Mouse (Mus musculus) hindbrain, embryonic 12.5 days (tissue): Measurements from ENCODE around the gene Kat6b. TPM values are rescaled to one million over a fixed set of nuclear protein-coding genes. Genes with fewer than 3 reads are reported as not detected.
"Not testable (repeated sequence)": the region's sequence is repeated elsewhere in the genome, so short reads cannot be mapped to it uniquely, and the experiment has no call there.

ENCODE experiments used
- ATAC-seq: fragments of 200-750 bp; cut with Nextera tagmentation; 2 replicates; pipeline ENCODE4 v1.8.0; 2017; ENCODE audit warnings: moderate TSS enrichment; ENCODE audit not compliant: low FRiP score
- H3K27ac ChIP-seq: fragments of 300-500 bp; sonication (generic); 2 replicates; pipeline ENCODE4 v1.5.1; 2016; ENCODE audit warnings: mild to moderate bottlenecking
- H3K27me3 ChIP-seq: fragments of 300-500 bp; sonication (generic); 2 replicates; pipeline ENCODE4 v1.6.1; 2016; ENCODE audit warnings: mild to moderate bottlenecking
- H3K36me3 ChIP-seq: fragments of 300-500 bp; sonication (generic); 2 replicates; pipeline ENCODE4 v1.6.1; 2016; ENCODE audit warnings: mild to moderate bottlenecking
- H3K4me1 ChIP-seq: fragments of 300-500 bp; sonication (generic); 2 replicates; pipeline ENCODE4 v1.6.1; 2016
- H3K4me2 ChIP-seq: fragments of 300-500 bp; sonication (generic); replicated peaks from 2 replicates; pipeline ENCODE4 v1.6.1; 2016; ENCODE audit warnings: mild to moderate bottlenecking
- H3K4me3 ChIP-seq: fragments of 300-500 bp; sonication (generic); 2 replicates; pipeline ENCODE4 v1.5.1; 2016; ENCODE audit warnings: mild to moderate bottlenecking
- H3K9ac ChIP-seq: fragments of 300-500 bp; sonication (generic); 2 replicates; pipeline ENCODE4 v1.6.1; 2016; ENCODE audit warnings: mild to moderate bottlenecking, moderate library complexity
- H3K9me3 ChIP-seq: fragments of 300-500 bp; sonication (generic); replicated peaks from 2 replicates; pipeline ENCODE4 v1.6.1; 2016; ENCODE audit warnings: mild to moderate bottlenecking
- WGBS: fragments of 180-500 bp; shearing (Covaris S2); methylation state at CpG from one replicate; pipeline ENCODE4 v1.1.7; 2016; 5-methylcytosine and 5-hydroxymethylcytosine counted together
- polyA plus RNA-seq: library from polyadenylated mRNA; unstranded; fragments of >200 nt; fragmentation: Nextera tagmentation; extraction: Ambion mirVana; gene quantifications from 2 replicates; pipeline ENCODE4 v1.2.1, GENCODE M21; 2016

Gene Kat6b
- polyA plus RNA-seq, 1 experiment from 2014 or later = 27.1 TPM

GRCm38 (mm10) chr14:21509111-21509905 is 28.1 kb downstream of the Kat6b start:
- Histone ChIP-seq H3K36me3 (no peaks in the 10 kb centered on the region), H3K9ac (no peak overlapping the region), H3K27ac (no peak overlapping the region), H3K4me2 (no peak overlapping the region), H3K9me3 (no peaks in the 10 kb centered on the region), H3K4me3 (no peak overlapping the region), H3K27me3 (no peaks in the 10 kb centered on the region), H3K4me1 (no peaks in the 10 kb centered on the region; the same call in 1 of the 2 replicates)
- ATAC-seq = no peak
- WGBS = 80% methylated on average over 3 of the region's 3 CpGs

DNA sequence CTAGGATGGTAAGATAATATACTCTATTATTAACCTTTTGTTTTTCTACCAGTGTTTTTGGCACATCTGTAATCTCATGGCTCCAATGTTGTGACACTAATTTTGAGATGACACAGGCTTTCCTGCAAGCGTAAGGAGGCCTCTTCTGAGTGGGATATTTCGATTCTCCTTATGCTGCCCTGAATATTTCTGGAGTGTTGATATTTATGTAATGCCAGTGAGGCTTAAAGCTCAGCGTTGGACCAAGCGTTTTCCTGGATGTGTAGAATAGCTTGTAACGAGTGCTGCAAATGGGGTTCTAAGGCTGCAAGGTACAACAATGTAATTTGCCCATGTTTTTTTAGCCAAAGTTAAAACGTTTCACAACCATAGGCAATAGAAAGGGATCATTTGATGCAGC is 30.2 kb downstream of the Kat6b start:
- H3K36me3 ChIP-seq = peaks cover 6% of the 10 kb centered on the region
- H3K27me3 ChIP-seq = no peaks in the 10 kb centered on the region
- no peak overlapping the region for H3K27ac ChIP-seq
- H3K4me1 ChIP-seq = no peaks in the 10 kb centered on the region; the same call in 1 of the 2 replicates
- no peak overlapping the region for H3K9ac ChIP-seq
- no peak overlapping the region for H3K4me3 ChIP-seq
- no peak overlapping the region for H3K4me2 ChIP-seq
- WGBS = 92% methylated on average over 6 of the region's 6 CpGs
- no peak for ATAC-seq
- H3K9me3 ChIP-seq = no peaks in the 10 kb centered on the region

DNA sequence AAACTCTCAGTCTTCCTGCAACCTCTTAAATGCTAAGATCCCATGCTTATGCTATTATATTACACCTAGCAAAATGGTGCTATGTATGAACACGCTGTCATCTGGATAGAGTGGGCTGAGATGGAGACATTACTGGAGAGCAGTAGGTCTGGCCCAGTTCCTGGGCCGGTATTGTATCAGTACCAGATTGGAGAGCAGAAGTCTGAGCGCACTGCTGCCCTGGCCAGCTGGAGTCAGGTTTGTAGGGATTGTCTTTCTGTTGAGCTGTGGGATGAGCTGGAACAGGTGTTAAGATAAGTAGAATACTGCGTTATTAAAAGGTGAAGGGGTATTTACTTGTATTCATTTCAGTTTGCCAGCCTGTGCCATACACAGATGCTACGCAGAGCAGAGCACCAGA is 34.3 kb downstream of the Kat6b start:
- Histone ChIP-seq H3K9me3 (no peaks in the 10 kb centered on the region), H3K4me1 (0 out of 2 replicates have a peak, but pooled peaks cover 1% of the 10 kb centered on the region), H3K4me2 (no peak overlapping the region), H3K9ac (no peak overlapping the region), H3K27ac (no peak overlapping the region), H3K36me3 (peaks cover 28% of the 10 kb centered on the region), H3K27me3 (no peaks in the 10 kb centered on the region), H3K4me3 (no peak overlapping the region)
- ATAC-seq = no peak
- WGBS = 94% methylated on average over 5 of the region's 5 CpGs

DNA sequence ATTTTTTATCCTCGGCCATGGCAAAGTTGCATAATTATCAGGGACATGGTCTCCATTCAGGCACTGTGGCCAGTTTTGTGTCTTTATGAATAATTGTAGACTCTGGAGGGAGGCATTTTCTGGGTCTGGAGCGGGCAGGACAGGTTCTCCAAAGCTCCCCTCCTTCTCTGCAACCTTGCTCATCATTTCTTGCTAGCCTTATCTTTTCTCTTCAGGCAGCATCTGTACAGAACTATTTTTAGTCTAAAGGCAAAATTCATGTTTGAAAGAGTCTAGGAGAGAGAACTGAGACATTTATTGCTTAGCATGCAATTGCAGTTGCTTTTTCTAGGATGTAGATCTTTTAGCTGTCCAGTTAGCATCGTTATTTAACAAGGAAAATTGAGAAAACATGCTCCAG is 38.1 kb downstream of the Kat6b start:
- Histone ChIP-seq H3K27ac (no peak overlapping the region), H3K27me3 (no peaks in the 10 kb centered on the region), H3K4me1 (peaks cover 19% of the 10 kb centered on the region), H3K9ac (no peak overlapping the region), H3K4me3 (no peak overlapping the region), H3K4me2 (no peak overlapping the region), H3K9me3 (no peaks in the 10 kb centered on the region), H3K36me3 (peaks cover 28% of the 10 kb centered on the region)
- ATAC-seq = no peak
- 94% methylated on average over 3 of the region's 3 CpGs for WGBS

- 94% methylated on average over 7 of the region's 7 CpGs for WGBS
- H3K4me1 ChIP-seq = peaks cover 20% of the 10 kb centered on the region
- H3K36me3 ChIP-seq = peaks cover 26% of the 10 kb centered on the region
- H3K27me3 ChIP-seq = no peaks in the 10 kb centered on the region
- ATAC-seq = no peak
- no peak overlapping the region for H3K4me2 ChIP-seq
- H3K4me3 ChIP-seq = no peak overlapping the region
- H3K27ac ChIP-seq = no peak overlapping the region
- no peak overlapping the region for H3K9ac ChIP-seq
- no peaks in the 10 kb centered on the region for H3K9me3 ChIP-seq
Observed at GRCm38 (mm10) chr14:21520496-21520895, 39.3 kb downstream of the Kat6b start.

GRCm38 (mm10) chr14:21521496-21521895 is 40.3 kb downstream of the Kat6b start:
- H3K36me3 ChIP-seq = peaks cover 22% of the 10 kb centered on the region
- not testable (repeated sequence) for H3K27me3 ChIP-seq, H3K4me2 ChIP-seq, H3K9me3 ChIP-seq, H3K4me3 ChIP-seq, ATAC-seq, H3K9ac ChIP-seq, H3K27ac ChIP-seq
- WGBS = 86% methylated on average over 4 of the region's 4 CpGs
- peaks cover 25% of the 10 kb centered on the region for H3K4me1 ChIP-seq

- Histone ChIP-seq H3K4me2 (no peak overlapping the region), H3K27ac (no peak overlapping the region), H3K36me3 (peaks cover 12% of the 10 kb centered on the region), H3K9ac (no peak overlapping the region), H3K9me3 (no peaks in the 10 kb centered on the region), H3K4me1 (peaks cover 26% of the 10 kb centered on the region), H3K27me3 (no peaks in the 10 kb centered on the region), H3K4me3 (no peak overlapping the region)
- ATAC-seq = no peak
- 91% methylated on average over 16 of the region's 16 CpGs for WGBS
Observed at GRCm38 (mm10) chr14:21522312-21522978, 41.2 kb downstream of the Kat6b start.

GRCm38 (mm10) chr14:21523234-21523633 is 42.0 kb downstream of the Kat6b start:
- H3K9me3 ChIP-seq = no peaks in the 10 kb centered on the region
- no peaks in the 10 kb centered on the region for H3K27me3 ChIP-seq
- no peak for ATAC-seq
- H3K4me2 ChIP-seq = no peak overlapping the region
- H3K9ac ChIP-seq = no peak overlapping the region
- H3K27ac ChIP-seq = no peak overlapping the region
- H3K4me3 ChIP-seq = no peak overlapping the region
- H3K36me3 ChIP-seq = 0 out of 2 replicates have a peak, but pooled peaks cover 6% of the 10 kb centered on the region
- WGBS = 69% methylated on average over 9 of the region's 9 CpGs
- H3K4me1 ChIP-seq = peaks cover 30% of the 10 kb centered on the region

GRCm38 (mm10) chr14:21523851-21524441 is 42.7 kb downstream of the Kat6b start:
- H3K9me3 ChIP-seq = no peaks in the 10 kb centered on the region
- H3K27ac ChIP-seq = 0 out of 2 replicates have a peak overlapping the region, but pooled peaks have one; percentile 5
- peaks cover 34% of the 10 kb centered on the region for H3K4me1 ChIP-seq
- WGBS = 48% methylated on average over 3 of the region's 3 CpGs
- H3K36me3 ChIP-seq = 0 out of 2 replicates have a peak, but pooled peaks cover 4% of the 10 kb centered on the region
- H3K4me3 ChIP-seq = no peak overlapping the region
- H3K4me2 ChIP-seq = no peak overlapping the region
- ATAC-seq = no peak
- no peak overlapping the region for H3K9ac ChIP-seq
- H3K27me3 ChIP-seq = no peaks in the 10 kb centered on the region

DNA sequence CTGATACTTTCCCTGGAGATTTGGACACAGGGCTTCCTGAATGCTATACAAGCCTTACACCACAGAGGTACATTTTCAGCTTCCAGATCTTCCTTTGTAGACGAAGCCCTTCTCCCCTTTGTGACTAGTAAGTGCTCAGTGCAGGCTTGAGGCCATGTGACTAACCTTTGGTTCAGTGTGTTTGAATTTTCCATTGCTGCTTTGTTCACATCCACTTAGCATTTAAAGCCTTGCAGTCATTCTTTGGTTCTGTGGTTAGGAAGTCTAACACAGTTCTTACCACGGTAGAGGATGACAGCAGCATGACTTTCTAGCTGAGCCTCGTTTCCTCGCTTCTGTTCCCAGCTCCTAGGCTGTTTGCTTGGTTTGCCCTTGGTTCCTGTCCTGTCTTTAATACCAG is 44.4 kb downstream of the Kat6b start:
- no peak overlapping the region for H3K27ac ChIP-seq
- H3K4me2 ChIP-seq = no peak overlapping the region
- no peaks in the 10 kb centered on the region for H3K27me3 ChIP-seq
- 75% methylated on average over 4 of the region's 4 CpGs for WGBS
- no peaks in the 10 kb centered on the region for H3K9me3 ChIP-seq
- H3K4me3 ChIP-seq = no peak overlapping the region
- H3K9ac ChIP-seq = no peak overlapping the region
- H3K4me1 ChIP-seq = peaks cover 31% of the 10 kb centered on the region
- no peak for ATAC-seq
- H3K36me3 ChIP-seq = no peaks in the 10 kb centered on the region

GRCm38 (mm10) chr14:21533566-21533965 is 52.3 kb downstream of the Kat6b start:
- no peak overlapping the region for H3K9ac ChIP-seq
- ATAC-seq = no peak
- no peaks in the 10 kb centered on the region for H3K36me3 ChIP-seq
- H3K27me3 ChIP-seq = no peaks in the 10 kb centered on the region
- H3K9me3 ChIP-seq = no peaks in the 10 kb centered on the region
- peaks cover 24% of the 10 kb centered on the region for H3K4me1 ChIP-seq
- H3K27ac ChIP-seq = no peak overlapping the region
- WGBS = 71% methylated on average over 4 of the region's 4 CpGs
- H3K4me2 ChIP-seq = no peak overlapping the region
- H3K4me3 ChIP-seq = no peak overlapping the region

DNA sequence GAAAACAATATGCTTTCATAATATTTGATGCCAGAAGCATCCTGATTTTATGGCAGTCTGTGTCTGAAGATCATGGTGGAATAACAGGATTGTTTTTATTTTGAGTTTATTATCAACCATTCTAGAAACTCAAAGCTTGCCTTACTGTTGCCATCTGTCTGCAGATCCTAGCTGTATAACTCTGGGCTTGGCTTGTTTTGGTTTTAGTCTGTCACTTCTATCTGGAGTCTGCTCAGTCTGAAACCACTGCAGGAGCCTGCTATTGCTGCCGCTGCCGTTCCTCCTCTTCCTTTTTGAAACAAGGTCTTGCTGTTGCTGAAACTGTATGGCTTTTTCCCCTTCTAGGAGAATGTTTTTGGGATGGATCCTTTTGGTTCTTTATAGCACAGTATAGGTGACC is 52.8 kb downstream of the Kat6b start:
- 83% methylated on average over 2 of the region's 2 CpGs for WGBS
- Histone ChIP-seq H3K27ac (peak overlapping the region; percentile 52), H3K9me3 (no peaks in the 10 kb centered on the region), H3K27me3 (no peaks in the 10 kb centered on the region), H3K4me1 (peaks cover 21% of the 10 kb centered on the region), H3K9ac (no peak overlapping the region), H3K4me3 (no peak overlapping the region), H3K36me3 (no peaks in the 10 kb centered on the region), H3K4me2 (no peak overlapping the region)
- no peak for ATAC-seq
